Mouse (Mus musculus): ENCODE results near the gene Hoxa2. TPM values are rescaled to one million over a fixed set of nuclear protein-coding genes. Genes with fewer than 3 reads are reported as not detected.

Gene Hoxa2
- total and polyA plus RNA-seq, 3 experiments = not detected

DNA sequence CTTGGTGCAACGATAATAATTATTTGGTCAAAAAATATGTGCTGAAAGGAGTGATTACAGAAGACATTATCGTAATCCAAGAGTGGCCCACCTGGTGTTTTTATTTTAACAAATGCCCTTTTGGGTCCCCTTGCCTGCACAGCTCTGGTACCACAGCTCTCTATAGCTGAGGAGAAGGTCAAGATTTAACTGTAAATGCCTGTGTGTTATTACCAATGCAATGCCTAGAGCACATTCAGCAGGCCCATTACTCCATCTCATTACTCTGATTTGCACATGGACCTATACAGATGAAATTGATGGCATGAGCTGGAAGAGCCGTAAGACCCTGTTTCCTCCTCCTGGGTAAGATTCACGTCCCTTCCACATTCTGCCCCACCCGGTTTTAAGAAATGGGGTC, 25.5 kb downstream of the Hoxa2 start:
- Histone ChIP-seq H3K9ac (ENCODE audit: control insufficient read depth, low read depth, low read length, poor library complexity, severe bottlenecking) (no peak overlapping the region), H3K36me3 (ENCODE audit: control insufficient read depth in 1 of 2, insufficient read depth in 2 of 2, low read length in 2 of 2) (no peaks in the 10 kb centered on the region), H3K4me3 (ENCODE audit: control insufficient read depth in 1 of 2, insufficient read depth in 1 of 2, low read depth in 2 of 2, low read length in 2 of 2) (no peak overlapping the region), H3K27me3 (ENCODE audit: control insufficient read depth in 1 of 2, insufficient read depth in 2 of 2, low read length in 2 of 2) (no peaks in the 10 kb centered on the region; a peak in 1 of 4 replicates), H3K79me2 (ENCODE audit: control insufficient read depth, insufficient read depth, low read length, poor library complexity) (no peaks in the 10 kb centered on the region), H3K4me1 (ENCODE audit: control insufficient read depth in 1 of 2, insufficient read depth in 2 of 2, low read length in 2 of 2) (no peaks in the 10 kb centered on the region), H3K9me3 (replicated peaks; ENCODE audit: insufficient read depth, low read length) (no peaks in the 10 kb centered on the region), H3K27ac (ENCODE audit: control insufficient read depth, low read depth, low read length) (no peak overlapping the region)
- no peak for DNase-seq (ENCODE audit: low read depth, low spot score)
- TF ChIP-seq ETS1 (IDR thresholded peaks at IDR 0.05; ENCODE audit: low read depth, low read length) (no peak), SMC3 (IDR thresholded peaks at IDR 0.05; ENCODE audit: low read depth, low read length) (no peak)

DNA sequence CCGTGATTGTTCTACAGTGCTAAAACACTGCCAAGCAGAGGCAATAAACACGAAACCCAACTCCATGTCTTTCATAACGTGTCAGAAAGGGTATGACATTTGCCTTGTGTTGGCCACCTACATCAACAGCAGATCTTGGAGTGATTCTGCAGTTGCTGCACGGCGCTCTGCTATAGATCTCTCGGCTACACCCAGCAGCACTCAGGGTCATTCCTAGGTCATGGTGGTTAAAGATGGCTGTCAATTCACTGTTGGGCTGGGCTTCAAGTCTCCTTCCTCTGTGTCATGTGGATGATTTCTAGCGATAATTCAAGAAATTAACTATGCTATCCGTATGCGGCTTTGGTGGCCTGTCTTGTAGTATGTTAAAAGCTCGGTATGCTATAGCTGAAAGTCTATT, 26.1 kb downstream of the Hoxa2 start:
- no peaks in the 10 kb centered on the region for H3K4me1 ChIP-seq (ENCODE audit: control insufficient read depth in 1 of 2, insufficient read depth in 2 of 2, low read length in 2 of 2)
- H3K9me3 ChIP-seq (replicated peaks; ENCODE audit: insufficient read depth, low read length) = no peaks in the 10 kb centered on the region
- no peak for DNase-seq (ENCODE audit: low read depth, low spot score)
- no peak overlapping the region for H3K27ac ChIP-seq (ENCODE audit: control insufficient read depth, low read depth, low read length)
- no peak overlapping the region for H3K4me3 ChIP-seq (ENCODE audit: control insufficient read depth in 1 of 2, insufficient read depth in 1 of 2, low read depth in 2 of 2, low read length in 2 of 2)
- no peaks in the 10 kb centered on the region; a peak in 1 of 4 replicates for H3K27me3 ChIP-seq (ENCODE audit: control insufficient read depth in 1 of 2, insufficient read depth in 2 of 2, low read length in 2 of 2)
- no peaks in the 10 kb centered on the region for H3K36me3 ChIP-seq (ENCODE audit: control insufficient read depth in 1 of 2, insufficient read depth in 2 of 2, low read length in 2 of 2)
- no peaks in the 10 kb centered on the region for H3K79me2 ChIP-seq (ENCODE audit: control insufficient read depth, insufficient read depth, low read length, poor library complexity)
- no peak overlapping the region for H3K9ac ChIP-seq (ENCODE audit: control insufficient read depth, low read depth, low read length, poor library complexity, severe bottlenecking)
- TF ChIP-seq GATA1 (IDR thresholded peaks at IDR 0.05; ENCODE audit: low read depth, low read length) (no peak), ELF1 (IDR thresholded peaks at IDR 0.05; ENCODE audit: low read depth, low read length) (no peak), JUND (IDR thresholded peaks at IDR 0.05; ENCODE audit: low read depth, low read length) (no peak), POLR2AphosphoS2 (IDR thresholded peaks at IDR 0.05; ENCODE audit: low read length) (no peak), MAZ (IDR thresholded peaks at IDR 0.05; ENCODE audit: low read depth, low read length) (no peak), SIN3A (IDR thresholded peaks at IDR 0.05; ENCODE audit: low read length) (no peak), NELFE (IDR thresholded peaks at IDR 0.05; ENCODE audit: low read depth, low read length) (no peak), USF2 (IDR thresholded peaks at IDR 0.05; ENCODE audit: borderline replicate concordance in 1 of 2, insufficient read depth in 1 of 2, low read depth in 1 of 2, low read length in 2 of 2) (no peak)

DNA sequence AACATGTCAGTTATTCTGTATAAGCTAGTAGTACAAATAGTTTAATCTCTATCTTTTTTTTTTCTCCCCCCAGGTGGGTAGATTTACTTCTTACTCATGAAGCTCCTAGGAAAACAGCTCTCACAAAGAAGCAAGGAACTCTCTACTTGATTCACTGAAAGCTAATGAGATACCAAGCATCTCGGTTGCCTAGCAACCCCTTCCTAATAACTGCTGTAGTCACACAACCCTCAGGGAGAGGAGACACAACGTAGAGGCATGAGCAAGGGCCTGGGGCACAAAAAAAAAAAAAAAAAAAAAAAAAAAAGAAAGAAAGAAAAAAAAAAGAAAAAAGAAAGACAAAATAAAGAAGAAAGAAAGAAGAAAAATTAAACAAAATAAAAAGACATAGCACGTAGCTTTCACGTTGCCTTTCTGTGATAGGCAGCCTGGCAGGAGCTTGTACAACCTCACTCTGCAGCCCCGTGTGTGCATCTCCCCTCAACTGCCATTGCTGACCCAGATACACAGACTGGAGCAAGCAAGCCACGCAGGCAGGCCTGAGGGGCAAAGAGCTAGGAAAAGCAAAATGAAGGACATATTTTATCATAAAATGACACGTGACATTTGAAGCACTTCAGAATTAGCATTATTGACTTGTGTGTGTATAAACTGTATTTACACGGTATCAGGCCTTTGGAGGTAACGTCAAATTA, 26.6 kb downstream of the Hoxa2 start:
- TF ChIP-seq MEF2A (IDR thresholded peaks at IDR 0.05; ENCODE audit: extremely low read depth, insufficient replicate concordance, low read depth, low read length, poor library complexity, severe bottlenecking) = no peak
- no peak for TF ChIP-seq MAX (IDR thresholded peaks at IDR 0.05; ENCODE audit: low read length)
- TF ChIP-seq RAD21 (IDR thresholded peaks at IDR 0.05; ENCODE audit: low read depth, low read length) = no peak
- TF ChIP-seq TCF12 (IDR thresholded peaks at IDR 0.05; ENCODE audit: low read depth, low read length) = no peak
- no peak for TF ChIP-seq SMC3 (IDR thresholded peaks at IDR 0.05; ENCODE audit: low read depth, low read length)
- no peak for TF ChIP-seq HCFC1 (IDR thresholded peaks at IDR 0.05; ENCODE audit: low read depth, low read length)
- no peak for TF ChIP-seq CTCF (IDR thresholded peaks at IDR 0.05 in 2 of 3, conservative IDR thresholded peaks at IDR 0.05 in 1 of 3; ENCODE audit: control insufficient read depth in 1 of 3, insufficient read depth in 1 of 3, low read depth in 2 of 3, low read length in 3 of 3, poor library complexity in 1 of 3, severe bottlenecking in 1 of 3)
- TF ChIP-seq SIN3A (IDR thresholded peaks at IDR 0.05; ENCODE audit: low read length) = no peak
- TF ChIP-seq ZC3H11A (IDR thresholded peaks at IDR 0.05; ENCODE audit: low read depth, low read length) = no peak
- TF ChIP-seq ZMIZ1 (IDR thresholded peaks at IDR 0.05; ENCODE audit: low read depth, low read length) = no peak
- no peak for TF ChIP-seq POLR2A (IDR thresholded peaks at IDR 0.05; ENCODE audit: control insufficient read depth in 1 of 2, insufficient read depth in 1 of 2, low read depth in 1 of 2, low read length in 2 of 2, poor library complexity in 1 of 2)
- TF ChIP-seq NRF1 (IDR thresholded peaks at IDR 0.05; ENCODE audit: insufficient read depth, low read depth, low read length, poor library complexity, severe bottlenecking) = no peak
- TF ChIP-seq JUND (IDR thresholded peaks at IDR 0.05; ENCODE audit: low read depth, low read length) = no peak
- no peak for TF ChIP-seq MAFK (IDR thresholded peaks at IDR 0.05; ENCODE audit: borderline replicate concordance, low read depth, low read length)
- no peak for TF ChIP-seq POLR2AphosphoS5 (IDR thresholded peaks at IDR 0.05; ENCODE audit: borderline replicate concordance, low read depth, low read length)
- TF ChIP-seq ELF1 (IDR thresholded peaks at IDR 0.05; ENCODE audit: low read depth, low read length) = no peak
- no peak for TF ChIP-seq KAT2A (conservative IDR thresholded peaks at IDR 0.05; ENCODE audit: low read depth, low read length)
- Histone ChIP-seq H3K79me2 (ENCODE audit: control insufficient read depth, insufficient read depth, low read length, poor library complexity) (no peaks in the 10 kb centered on the region), H3K9me3 (replicated peaks; ENCODE audit: insufficient read depth, low read length) (no peaks in the 10 kb centered on the region), H3K4me1 (ENCODE audit: control insufficient read depth in 1 of 2, insufficient read depth in 2 of 2, low read length in 2 of 2) (no peaks in the 10 kb centered on the region), H3K36me3 (ENCODE audit: control insufficient read depth in 1 of 2, insufficient read depth in 2 of 2, low read length in 2 of 2) (no peaks in the 10 kb centered on the region), H3K4me3 (ENCODE audit: control insufficient read depth in 1 of 2, insufficient read depth in 1 of 2, low read depth in 2 of 2, low read length in 2 of 2) (no peak overlapping the region), H3K27me3 (ENCODE audit: control insufficient read depth in 1 of 2, insufficient read depth in 2 of 2, low read length in 2 of 2) (no peaks in the 10 kb centered on the region; a peak in 1 of 4 replicates), H3K27ac (ENCODE audit: control insufficient read depth, low read depth, low read length) (no peak overlapping the region), H3K9ac (ENCODE audit: control insufficient read depth, low read depth, low read length, poor library complexity, severe bottlenecking) (no peak overlapping the region)
- no peak for DNase-seq (ENCODE audit: low read depth, low spot score)

All from MEL (cell line).